Mouse (Mus musculus) neural tube, embryonic 11.5 days (tissue): ENCODE data around the gene Rnf227. TPM values are rescaled to one million over a fixed set of nuclear protein-coding genes. Genes with fewer than 3 reads are reported as not detected.

Source experiments
- ATAC-seq: fragments of 200-750 bp; cut with Nextera tagmentation; 2 replicates; pipeline ENCODE4 v1.8.0; 2017; ENCODE audit warnings: moderate number of reproducible peaks, mild to moderate bottlenecking, moderate TSS enrichment, moderate library complexity; ENCODE audit not compliant: insufficient read depth, low FRiP score, low TSS enrichment
- DNase-seq: peaks from one replicate; pipeline ENCODE4 v3.0.0-alpha.2; 2015; ENCODE audit warnings: low spot score
- H3K27ac ChIP-seq: fragments of 300-500 bp; sonication (generic); 2 replicates; pipeline ENCODE4 v1.5.1; 2014; ENCODE audit warnings: low read depth, mild to moderate bottlenecking, low read length
- H3K27me3 ChIP-seq: fragments of 300-500 bp; sonication (generic); 2 replicates; pipeline ENCODE4 v1.6.1; 2014; ENCODE audit warnings: mild to moderate bottlenecking, low read length, mixed read lengths; ENCODE audit not compliant: control insufficient read depth, insufficient read depth
- H3K36me3 ChIP-seq: fragments of 300-500 bp; sonication (generic); 2 replicates; pipeline ENCODE4 v1.6.1; 2014; ENCODE audit warnings: mild to moderate bottlenecking, low read length, moderate library complexity, mixed read lengths; ENCODE audit not compliant: control insufficient read depth, insufficient read depth
- H3K4me1 ChIP-seq: fragments of 300-500 bp; sonication (generic); 2 replicates; pipeline ENCODE4 v1.6.1; 2014; ENCODE audit warnings: low read length, mixed read lengths; ENCODE audit not compliant: control insufficient read depth, insufficient read depth
- H3K4me2 ChIP-seq: fragments of 300-500 bp; sonication (generic); 2 replicates; pipeline ENCODE4 v1.6.1; 2014; ENCODE audit warnings: low read depth, mild to moderate bottlenecking, moderate library complexity
- H3K4me3 ChIP-seq: fragments of 300-500 bp; sonication (generic); 2 replicates; pipeline ENCODE4 v1.5.1; 2014; ENCODE audit warnings: low read depth, low read length
- H3K9ac ChIP-seq: fragments of 300-500 bp; sonication (generic); 2 replicates; pipeline ENCODE4 v1.6.1; 2014; ENCODE audit warnings: mild to moderate bottlenecking, low read length
- H3K9me3 ChIP-seq: fragments of 300-500 bp; sonication (generic); 2 replicates; pipeline ENCODE4 v1.6.1; 2016; ENCODE audit warnings: low read length; ENCODE audit not compliant: control insufficient read depth
- WGBS: fragments of 180-500 bp; shearing (Covaris S2); extraction: QIAGEN DNeasy Blood & Tissue Kit; methylation state at CpG from one replicate; pipeline ENCODE4 v1.1.7; 2014; 5-methylcytosine and 5-hydroxymethylcytosine counted together
- polyA plus RNA-seq: library from polyadenylated mRNA; unstranded; fragments of >200 nt; fragmentation: Nextera tagmentation; extraction: Ambion mirVana; gene quantifications from 2 replicates; pipeline ENCODE4 v1.2.1, GENCODE M21; 2014

Gene Rnf227
- 27.8 and 28.8 TPM in 2 replicates for polyA plus RNA-seq

- peak within 1 kb of the TSS; percentile 66 for H3K4me2 ChIP-seq
- H3K36me3 ChIP-seq, result peaks cover 15% of the 10 kb centered on the region
- peak within 1 kb of the TSS; percentile 61 for H3K27ac ChIP-seq
- no peaks in the 10 kb centered on the region for H3K9me3 ChIP-seq
- ATAC-seq, result peak; percentile 75
- peaks cover 3% of the 10 kb centered on the region; the same call in 1 of the 2 replicates for H3K4me1 ChIP-seq
- peak within 1 kb of the TSS; percentile 42 for H3K4me3 ChIP-seq
- peak within 1 kb of the TSS; percentile 63 for H3K9ac ChIP-seq
- WGBS, result 2% methylated on average over 98 of the region's 99 CpGs
- peak; percentile 86 for DNase-seq
- H3K27me3 ChIP-seq, result 0 out of 2 replicates have a peak, but pooled peaks cover 4% of the 10 kb centered on the region
These were observed at the start of gene Rnf227 for GRCm38 (mm10) chr11:69340161-69341131. Rnf227 (plus strand) TSS chr11:69340461.

- no peak for DNase-seq
- 91% methylated on average over 5 of the region's 5 CpGs for WGBS
- Histone ChIP-seq H3K4me2 (no peak overlapping the region), H3K9me3 (no peaks in the 10 kb centered on the region), H3K9ac (no peak overlapping the region), H3K4me1 (no peaks in the 10 kb centered on the region), H3K36me3 (no peaks in the 10 kb centered on the region), H3K27ac (no peak overlapping the region), H3K4me3 (no peak overlapping the region), H3K27me3 (no peaks in the 10 kb centered on the region)
- no peak for ATAC-seq
These were observed 49.1 kb upstream of the Rnf227 start for GRCm38 (mm10) chr11:69291111-69291510.

- H3K4me3 ChIP-seq, result no peak overlapping the region
These were observed 45.0 kb upstream of the Rnf227 start for GRCm38 (mm10) chr11:69295286-69295685.

GRCm38 (mm10) chr11:69297799-69298198 lies 42.5 kb upstream of the Rnf227 start:
- Histone ChIP-seq H3K27ac (no peak overlapping the region), H3K4me1 (no peaks in the 10 kb centered on the region), H3K4me2 (no peak overlapping the region), H3K9me3 (no peaks in the 10 kb centered on the region), H3K9ac (no peak overlapping the region), H3K27me3 (no peaks in the 10 kb centered on the region), H3K4me3 (no peak overlapping the region), H3K36me3 (0 out of 2 replicates have a peak, but pooled peaks cover under 1% of the 10 kb centered on the region)
- DNase-seq (no peak), ATAC-seq (no peak)
- 87% methylated on average over 2 of the region's 2 CpGs for WGBS

More at GRCm38 (mm10) chr11:69295286-69295685, 45.0 kb upstream of the Rnf227 start:
- WGBS, result 90% methylated on average over 3 of the region's 3 CpGs
- no peak overlapping the region for H3K4me2 ChIP-seq
- DNase-seq (no peak), ATAC-seq (no peak)
- H3K27me3 ChIP-seq, result no peaks in the 10 kb centered on the region
- no peaks in the 10 kb centered on the region for H3K9me3 ChIP-seq
- no peak overlapping the region for H3K9ac ChIP-seq
- H3K4me1 ChIP-seq, result no peaks in the 10 kb centered on the region
- no peak overlapping the region for H3K27ac ChIP-seq
- no peaks in the 10 kb centered on the region for H3K36me3 ChIP-seq

- H3K36me3 ChIP-seq, result peaks cover 4% of the 10 kb centered on the region; the same call in 1 of the 2 replicates
- H3K9me3 ChIP-seq, result no peaks in the 10 kb centered on the region
- H3K4me1 ChIP-seq, result no peaks in the 10 kb centered on the region
- H3K27ac ChIP-seq, result 0 out of 2 replicates have a peak overlapping the region, but pooled peaks have one; percentile 7
- H3K4me3 ChIP-seq, result no peak overlapping the region
- no peaks in the 10 kb centered on the region for H3K27me3 ChIP-seq
- ATAC-seq, result no peak
- H3K4me2 ChIP-seq, result no peak overlapping the region
- 81% methylated on average over 7 of the region's 7 CpGs for WGBS
- no peak for DNase-seq
- no peak overlapping the region for H3K9ac ChIP-seq
These were observed 42.0 kb upstream of the Rnf227 start for GRCm38 (mm10) chr11:69298231-69298630.

- Histone ChIP-seq H3K9me3 (no peaks in the 10 kb centered on the region), H3K36me3 (peaks cover 10% of the 10 kb centered on the region), H3K27me3 (no peaks in the 10 kb centered on the region), H3K27ac (no peak overlapping the region), H3K9ac (no peak overlapping the region), H3K4me3 (no peak overlapping the region), H3K4me1 (no peaks in the 10 kb centered on the region), H3K4me2 (no peak overlapping the region)
- ATAC-seq (no peak), DNase-seq (no peak)
- 94% methylated on average over 7 of the region's 7 CpGs for WGBS
These were observed 37.4 kb upstream of the Rnf227 start for GRCm38 (mm10) chr11:69302817-69303216.

GRCm38 (mm10) chr11:69305291-69305690 lies 35.0 kb upstream of the Rnf227 start:
- Histone ChIP-seq H3K9me3 (no peaks in the 10 kb centered on the region), H3K4me3 (no peak overlapping the region), H3K4me1 (no peaks in the 10 kb centered on the region), H3K4me2 (no peak overlapping the region), H3K9ac (no peak overlapping the region), H3K27me3 (no peaks in the 10 kb centered on the region), H3K36me3 (peaks cover 14% of the 10 kb centered on the region), H3K27ac (no peak overlapping the region)
- ATAC-seq (no peak), DNase-seq (no peak)
- WGBS, result 91% methylated on average over 9 of the region's 9 CpGs

- H3K4me3 ChIP-seq, result no peak overlapping the region
- H3K27ac ChIP-seq, result no peak overlapping the region
- no peak for ATAC-seq
- peaks cover 14% of the 10 kb centered on the region for H3K36me3 ChIP-seq
- no peaks in the 10 kb centered on the region for H3K27me3 ChIP-seq
- no peaks in the 10 kb centered on the region for H3K9me3 ChIP-seq
- H3K9ac ChIP-seq, result no peak overlapping the region
- H3K4me1 ChIP-seq, result no peaks in the 10 kb centered on the region
- WGBS, result 89% methylated on average over 2 of the region's 2 CpGs
- no peak overlapping the region for H3K4me2 ChIP-seq
- DNase-seq, result no peak
These were observed 34.2 kb upstream of the Rnf227 start for GRCm38 (mm10) chr11:69306039-69306438.
